Mouse (Mus musculus): ENCODE results near the gene Ano6.

- peak; percentile 98 for TF ChIP-seq EP300 (IDR thresholded peaks at IDR 0.05; ENCODE audit: low read depth)
- no peak for TF ChIP-seq CTCF (IDR thresholded peaks at IDR 0.05; ENCODE audit: low read depth)
Measured at GRCm38 (mm10) chr15:95883559-95883958, 92.9 kb downstream of the Ano6 start.
